Mouse (Mus musculus) left cerebral cortex, postnatal 25 days (tissue): ENCODE data around the gene Gm21731. TPM values are rescaled to one million over a fixed set of nuclear protein-coding genes. Genes with fewer than 3 reads are reported as not detected.
"Not testable (repeated sequence)": the region's sequence is repeated elsewhere in the genome, so short reads cannot be mapped to it uniquely, and the experiment has no call there.

ENCODE experiments used
- DNase-seq, 2 experiments: peaks; one replicate each; pipeline ENCODE4 v3.0.0; 2022; ENCODE audit warnings: low spot score in 2 of 2, mixed read lengths in 1 of 2
- intact Hi-C: fragments of 180-260 bp; cut with DNase I; formaldehyde crosslinking; loops from one replicate; pipeline ENCODE4 v1.15.1; 2025
- total RNA-seq, 2 experiments: library from RNA; stranded (reverse); gene quantifications; 2 replicates each; pipeline ENCODE4 v1.2.3; 2021

Gene Gm21731
- total RNA-seq = not detected

DNA sequence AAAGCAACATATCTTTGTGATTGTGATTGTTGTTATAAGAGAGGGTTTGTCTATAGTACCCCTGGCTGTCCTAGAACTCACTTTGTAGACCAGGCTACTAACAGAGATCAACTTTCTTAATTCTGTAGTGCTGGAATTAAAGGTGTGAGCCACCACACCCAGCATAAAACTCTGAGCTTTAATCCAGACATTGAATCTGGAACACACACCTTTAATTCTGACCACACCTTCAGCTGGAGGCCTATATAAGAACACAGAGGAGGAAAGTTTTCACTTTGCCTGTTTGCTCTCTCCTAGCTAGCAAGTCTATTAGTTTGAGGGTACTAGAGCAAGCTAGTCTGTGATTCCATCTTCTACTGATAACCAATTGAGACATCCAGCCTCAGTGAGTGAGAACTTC, at the start of gene Gm21731:
TSS of gene Gm21731 (plus strand) at position 301 of the 400 bp plus-strand sequence.
- intact Hi-C loops, DNase-seq: not testable (repeated sequence)

DNA sequence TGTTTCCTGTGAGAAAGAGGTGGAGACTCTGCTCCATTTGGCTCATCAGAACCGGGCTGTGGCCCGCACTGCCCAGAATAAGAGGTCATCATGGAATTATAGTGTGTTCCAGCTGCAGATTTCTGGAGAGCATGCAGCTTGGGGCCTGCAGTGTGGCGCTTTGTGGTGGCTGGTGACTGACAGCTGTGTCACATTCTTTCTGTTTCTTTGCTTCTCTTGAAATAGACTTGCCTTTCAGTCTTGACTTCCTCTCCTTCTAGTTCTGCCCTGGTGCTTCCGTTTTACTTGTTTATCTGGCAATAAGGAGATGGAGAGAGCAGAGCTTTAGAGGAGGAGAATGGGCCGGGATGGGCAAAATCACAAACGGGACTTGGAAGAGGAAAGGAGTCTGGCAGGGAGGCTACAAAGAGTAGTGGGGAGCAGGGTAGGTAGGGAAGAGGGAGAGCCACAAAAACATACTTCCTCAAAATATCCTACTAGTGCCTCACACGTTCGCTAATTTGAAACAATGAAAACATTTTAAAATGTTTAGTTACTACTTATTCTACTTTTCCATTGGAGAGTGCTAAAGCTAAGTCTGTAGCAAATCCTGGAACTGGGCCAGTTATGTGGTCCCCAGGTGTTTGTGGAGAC, 42.6 kb upstream of the Gm21731 start:
- intact Hi-C loops, DNase-seq: not testable (repeated sequence)

DNA sequence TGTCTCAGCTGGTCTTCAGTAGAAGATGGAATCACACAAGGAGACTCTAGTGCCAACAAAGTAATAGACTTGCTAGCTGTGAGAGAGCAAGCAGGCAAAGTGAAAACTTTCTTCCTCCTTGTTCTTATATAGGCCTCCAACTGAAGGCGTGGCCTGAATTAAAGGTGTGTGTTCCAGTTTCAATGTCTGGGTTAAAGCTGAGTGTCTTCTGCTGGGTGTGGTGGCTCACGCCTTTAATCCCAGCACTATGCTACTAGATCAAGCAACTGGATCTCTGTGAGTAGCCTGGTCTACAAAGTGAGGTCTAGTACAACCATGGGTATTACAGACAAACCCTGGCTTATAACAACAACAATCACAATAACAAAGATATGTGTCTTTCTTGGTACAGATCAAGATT, 23.1 kb upstream of the Gm21731 start, which contains the start of gene Gm21762:
TSS of gene Gm21762 (minus strand) at position 101 of the 400 bp plus-strand sequence.
- intact Hi-C loops, DNase-seq: not testable (repeated sequence)

DNA sequence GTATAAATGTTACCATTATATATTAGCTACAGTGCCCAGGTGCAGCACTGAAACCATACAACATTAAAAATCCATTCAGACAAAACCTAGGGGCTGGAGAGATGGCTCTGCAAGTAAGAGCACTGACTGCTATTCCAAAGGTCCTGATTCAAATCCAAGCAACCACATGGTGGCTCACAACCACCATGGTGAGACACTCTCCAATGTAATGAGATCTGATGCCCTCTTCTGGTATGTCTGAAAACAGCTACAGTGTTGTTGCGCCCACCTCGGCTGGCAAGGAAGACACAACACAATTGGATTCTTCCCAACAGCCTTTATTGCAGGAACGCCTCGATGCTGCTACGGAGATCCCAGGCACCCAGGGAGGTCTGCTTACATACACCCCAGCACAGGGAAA, 18.0 kb upstream of the Gm21731 start:
- intact Hi-C loops, DNase-seq: not testable (repeated sequence)

DNA sequence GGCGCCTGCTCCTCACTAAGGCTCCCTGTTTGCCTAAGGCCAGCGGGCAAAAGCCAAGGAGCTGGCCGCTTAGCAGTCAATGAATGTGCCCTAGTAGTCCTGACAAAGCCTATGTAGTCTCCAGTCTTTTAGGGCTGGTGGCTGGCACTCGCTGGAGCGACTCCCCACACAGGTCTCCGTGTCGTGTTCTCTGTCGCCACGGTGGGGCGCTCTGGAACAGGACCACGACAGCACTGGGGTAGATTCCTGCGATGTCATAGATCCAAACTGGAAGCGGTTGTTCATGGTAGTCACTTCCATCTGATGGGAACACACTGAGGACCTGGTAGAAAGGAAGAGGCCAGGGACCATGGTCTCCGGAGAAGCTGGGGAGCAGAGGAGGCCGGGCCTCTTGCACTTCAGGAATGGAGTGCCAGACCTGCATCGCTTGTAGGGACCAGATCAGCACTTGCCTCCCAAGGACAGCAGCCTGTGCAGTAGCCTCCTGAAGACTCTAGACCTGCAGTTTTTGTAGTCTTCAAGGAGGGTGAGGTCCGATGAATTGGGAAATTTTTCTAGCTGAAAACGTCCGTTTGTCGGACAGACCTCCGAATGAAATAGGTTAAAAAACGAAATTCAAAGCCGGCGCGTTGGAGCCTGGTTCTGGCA, 15.8 kb upstream of the Gm21731 start:
- DNase-seq, intact Hi-C loops: not testable (repeated sequence)

DNA sequence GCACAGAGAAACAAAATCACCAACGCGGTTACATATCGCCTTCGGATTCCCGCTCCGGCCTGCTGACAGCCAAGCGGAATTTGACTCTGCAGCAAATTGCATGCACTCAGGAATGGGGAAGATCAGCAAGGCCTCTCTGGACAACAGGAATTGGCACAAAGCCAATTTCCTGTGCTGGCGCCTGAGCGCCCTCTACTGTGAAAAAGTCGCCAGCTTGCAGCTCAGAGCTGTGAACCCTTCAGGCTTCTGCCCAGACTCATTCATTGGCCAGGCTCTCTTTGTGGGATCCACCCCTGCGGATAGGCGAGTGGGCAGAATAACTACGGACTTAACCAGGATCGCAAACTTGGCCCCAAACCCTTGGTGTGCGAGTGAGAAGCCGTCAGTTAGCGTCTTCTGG, 7.1 kb upstream of the Gm21731 start:
- DNase-seq, intact Hi-C loops: not testable (repeated sequence)

DNA sequence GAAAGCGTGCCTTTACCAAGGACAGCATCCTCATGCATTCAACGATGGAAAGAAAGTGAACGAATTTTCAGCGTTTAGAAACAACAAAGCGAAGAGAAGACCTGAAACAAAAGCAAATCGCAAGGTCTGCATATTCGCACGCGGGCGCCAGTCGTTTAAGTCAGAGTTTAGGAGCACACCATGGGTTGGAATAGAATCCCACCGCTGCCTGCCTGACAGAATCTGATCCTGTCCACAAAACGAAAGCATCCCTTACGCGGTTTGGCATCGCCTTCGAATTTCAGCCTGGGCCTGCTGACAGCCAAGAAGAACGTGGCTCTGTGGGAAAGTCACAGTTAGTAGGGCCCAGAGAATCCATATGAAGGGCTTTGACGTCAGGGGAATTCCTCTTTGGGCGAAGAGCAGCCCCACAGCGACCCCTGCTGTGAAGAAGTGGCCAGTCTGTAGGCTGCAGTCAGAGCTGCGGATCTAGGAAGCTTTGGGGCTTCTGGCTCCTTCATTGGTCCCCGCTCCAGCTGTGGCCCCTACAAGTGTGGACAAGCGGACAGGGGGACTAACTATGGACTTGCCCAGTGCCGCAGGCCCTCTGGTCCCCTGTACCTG, 6.4 kb upstream of the Gm21731 start:
- intact Hi-C loops, DNase-seq: not testable (repeated sequence)

DNA sequence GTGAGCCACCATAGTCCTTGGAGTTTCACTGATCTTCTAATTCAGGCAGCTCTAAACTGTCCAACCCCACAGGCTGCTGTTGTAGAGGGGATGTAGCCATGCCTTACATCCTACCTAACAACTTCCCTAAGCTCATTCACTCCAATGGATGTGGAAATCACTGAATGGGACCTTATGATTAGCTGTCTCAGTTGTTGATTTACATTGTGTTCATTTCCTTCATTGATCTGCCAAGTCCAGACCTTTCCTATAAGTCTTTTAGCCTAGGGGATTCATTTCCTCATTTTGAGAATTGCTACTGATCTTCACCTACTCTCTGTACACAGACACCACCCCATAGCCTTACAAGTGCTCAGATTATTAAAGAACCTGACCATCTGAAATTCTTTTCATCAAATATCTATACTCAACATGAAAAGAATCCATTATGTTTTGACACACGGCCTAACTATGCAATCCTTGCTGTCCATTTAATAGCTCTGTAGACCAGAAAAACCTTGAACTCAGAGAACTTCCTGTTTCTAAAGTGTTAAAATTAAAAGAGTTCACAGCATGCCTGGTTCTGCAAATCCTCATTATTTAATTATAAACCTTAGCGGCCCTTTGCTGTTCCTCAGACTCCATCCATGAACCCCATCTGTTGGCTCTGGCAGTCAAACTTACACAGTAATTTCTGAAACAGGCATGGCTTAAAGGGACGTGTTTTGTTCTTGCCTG, 12.5 kb downstream of the Gm21731 start:
- intact Hi-C loops, DNase-seq: not testable (repeated sequence)

DNA sequence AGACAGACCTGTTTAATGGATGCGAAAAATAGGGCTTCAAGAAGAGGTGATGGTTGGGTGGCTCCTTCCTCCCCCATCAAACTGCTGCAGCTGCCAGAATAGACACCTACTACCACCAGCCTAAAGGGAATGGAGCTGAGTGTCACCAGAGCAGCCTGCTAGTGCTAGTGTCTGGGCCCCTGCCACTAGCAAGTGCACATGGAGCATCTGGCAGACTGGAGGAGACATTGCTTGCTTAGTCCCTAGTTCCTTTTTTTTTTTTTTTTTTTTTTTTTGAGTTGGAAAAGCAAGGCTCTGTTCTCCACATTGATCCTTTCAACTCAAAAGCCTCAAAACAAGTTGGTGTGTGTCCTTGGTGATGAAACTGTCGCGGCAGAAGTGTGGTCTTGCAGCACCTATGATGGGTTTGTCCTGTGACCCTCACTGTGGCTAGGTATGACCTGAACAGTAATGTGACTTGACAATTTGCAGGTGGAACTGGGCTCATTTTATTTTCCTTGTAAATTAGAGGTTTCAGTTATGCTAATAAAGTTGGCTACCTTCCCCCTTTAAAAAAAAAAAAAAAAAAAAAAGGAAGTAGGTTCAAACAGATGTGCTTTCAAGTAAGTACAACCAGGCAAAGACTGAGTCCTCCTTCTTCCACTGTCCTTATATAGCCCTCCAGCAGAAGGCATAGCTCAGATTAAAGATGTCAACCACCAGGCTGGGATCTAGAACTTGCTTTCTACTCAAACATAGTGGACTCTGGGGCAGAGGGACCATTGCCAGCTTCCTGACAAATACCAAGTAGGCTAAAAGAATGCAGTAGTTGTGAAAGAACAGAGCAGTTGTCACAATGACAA, 20.1 kb downstream of the Gm21731 start:
- DNase-seq = not testable (repeated sequence)

DNA sequence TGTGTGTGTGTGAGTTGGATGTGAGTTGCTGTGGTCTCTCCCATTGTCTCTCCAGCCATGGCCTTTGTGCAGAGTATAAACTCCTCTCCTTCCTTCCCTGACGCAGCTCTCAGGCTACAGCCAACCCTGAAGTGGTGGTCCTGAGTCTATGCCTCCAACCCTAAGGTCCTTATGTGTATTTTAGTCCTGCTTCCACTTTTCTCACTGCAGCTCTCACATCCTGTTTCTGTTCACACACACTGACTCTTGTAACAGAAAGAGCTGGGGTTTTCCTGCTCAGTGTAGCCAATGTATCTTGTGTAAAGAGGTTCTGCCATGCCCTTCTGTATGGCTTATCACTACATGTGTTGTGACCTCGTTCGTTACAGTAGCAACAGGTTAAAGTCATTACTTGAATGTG, 20.8 kb downstream of the Gm21731 start:
- DNase-seq, intact Hi-C loops: not testable (repeated sequence)

More for the DNA sequence above, 20.1 kb downstream of the Gm21731 start:
- intact Hi-C loops = not testable (repeated sequence)

DNA sequence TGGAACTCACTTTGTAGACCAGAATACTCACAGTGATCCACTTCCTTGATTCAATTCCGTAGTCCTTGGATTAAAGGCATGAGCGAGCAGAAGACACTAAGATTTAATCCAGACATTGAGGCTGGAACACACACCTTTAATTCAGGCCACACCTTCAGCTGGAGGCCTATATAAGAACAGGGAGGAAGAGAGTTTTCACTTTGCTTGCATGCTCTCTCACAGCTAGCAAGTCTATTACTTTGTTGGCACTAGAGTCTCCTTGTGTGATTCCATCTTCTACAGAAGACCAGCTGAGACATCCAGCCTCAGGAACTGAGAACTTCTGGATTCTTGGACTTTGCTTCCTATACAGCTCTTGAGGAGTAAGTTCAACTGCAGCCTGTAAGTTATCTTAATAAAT, 24.0 kb downstream of the Gm21731 start, which contains the start of gene AF067061:
TSS of gene AF067061 (plus strand) at position 245 of the 400 bp plus-strand sequence.
- DNase-seq, intact Hi-C loops: not testable (repeated sequence)

DNA sequence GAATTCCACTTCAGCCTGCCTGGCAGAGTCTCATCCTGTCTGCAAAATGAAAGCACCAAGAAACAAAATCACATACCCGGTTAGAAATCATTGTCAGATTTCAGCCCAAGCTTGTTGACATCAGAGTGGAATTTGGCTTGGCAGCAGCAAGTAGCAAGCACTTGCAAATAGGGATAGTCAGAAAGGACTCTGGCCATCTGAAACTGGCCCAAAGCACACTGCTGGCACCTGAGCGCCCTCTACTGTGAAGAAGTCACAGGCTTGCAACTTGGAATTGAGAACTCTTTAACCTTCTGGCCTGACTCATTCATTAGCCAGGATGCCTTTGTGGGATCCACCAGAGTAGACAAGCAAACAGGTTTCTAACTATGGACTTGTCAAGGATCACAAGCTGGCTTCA, 38.9 kb downstream of the Gm21731 start:
- intact Hi-C loops = not testable (repeated sequence)

DNA sequence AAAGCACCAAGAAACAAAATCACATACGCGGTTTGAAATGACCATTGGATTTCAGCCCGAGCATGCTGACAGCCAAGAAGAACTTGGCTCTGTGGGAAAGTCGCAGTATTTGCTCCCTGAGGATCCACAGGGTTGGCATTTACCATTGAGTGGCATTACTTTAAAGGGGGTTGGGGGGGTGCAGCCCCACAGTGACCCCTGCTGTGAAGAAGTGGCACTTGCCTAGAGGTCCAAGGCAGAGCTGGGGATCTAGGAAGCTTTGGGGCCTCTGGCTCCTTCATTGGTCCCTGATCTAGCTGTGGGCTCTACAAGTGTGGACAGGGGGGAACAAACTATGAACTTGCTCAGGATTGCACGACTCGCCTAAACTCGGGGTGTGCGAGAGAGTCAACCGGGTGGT, 39.9 kb downstream of the Gm21731 start:
- DNase-seq = no peak
- intact Hi-C loops = no loop called here

More for the DNA sequence above, 38.9 kb downstream of the Gm21731 start:
- DNase-seq = not testable (repeated sequence)

Other genes starting within 250 kb of the Gm21731 start
- not detected for gene Gm36079, start 212.1 kb upstream of the Gm21731 start, total RNA-seq
- gene Gm21188, start 186.9 kb upstream of the Gm21731 start, total RNA-seq = not detected
- gene Gm20767, start 98.9 kb upstream of the Gm21731 start, total RNA-seq = not detected
- not detected for gene Gm21818, start 66.7 kb upstream of the Gm21731 start, total RNA-seq
- gene Gm21762, start 23.2 kb upstream of the Gm21731 start, total RNA-seq = not detected
- gene AF067061, start 24.0 kb downstream of the Gm21731 start, total RNA-seq = not detected
- not detected for gene BC147527, start 61.3 kb downstream of the Gm21731 start, total RNA-seq
- gene Tcstv3, start 77.8 kb downstream of the Gm21731 start, total RNA-seq = not detected